Mouse (Mus musculus) bone marrow macrophage, adult 2 months (primary cell): ENCODE results near the gene Oas1h. TPM values are rescaled to one million over a fixed set of nuclear protein-coding genes. Genes with fewer than 3 reads are reported as not detected.
A peak's percentile ranks its signal among the peaks of the same experiment; 100 is the strongest.
"Not testable (repeated sequence)": the region's sequence is repeated elsewhere in the genome, so short reads cannot be mapped to it uniquely, and the experiment has no call there.

Source experiments
- H3K27ac ChIP-seq: 2 replicates; pipeline ENCODE4 v1.5.1; 2012; ENCODE audit warnings: low read depth, low read length; ENCODE audit not compliant: insufficient read depth
- H3K4me1 ChIP-seq: 2 replicates; pipeline ENCODE4 v1.6.1; 2012; ENCODE audit warnings: low read length; ENCODE audit not compliant: control insufficient read depth, insufficient read depth
- H3K4me3 ChIP-seq: 2 replicates; pipeline ENCODE4 v1.5.1; 2012; ENCODE audit warnings: mild to moderate bottlenecking, low read length, moderate library complexity; ENCODE audit not compliant: insufficient read depth
- CTCF ChIP-seq: IDR thresholded peaks from 2 replicates; pipeline ENCODE4 v1.5.1; 2012; ENCODE audit warnings: low read depth, mild to moderate bottlenecking, low read length, moderate library complexity
- POLR2A ChIP-seq: IDR thresholded peaks from 2 replicates; pipeline ENCODE4 v1.6.1; 2012; ENCODE audit warnings: mild to moderate bottlenecking, low read depth, low read length, borderline replicate concordance
- polyA plus RNA-seq: library from polyadenylated mRNA; stranded (reverse); fragments of >200 nt; gene quantifications from 2 replicates; pipeline ENCODE4 v1.2.4, GENCODE M21; 2012; ENCODE audit not compliant: missing spikeins, insufficient read depth, insufficient read length

The Oas1h gene
- polyA plus RNA-seq, 1 experiment: not detected

DNA sequence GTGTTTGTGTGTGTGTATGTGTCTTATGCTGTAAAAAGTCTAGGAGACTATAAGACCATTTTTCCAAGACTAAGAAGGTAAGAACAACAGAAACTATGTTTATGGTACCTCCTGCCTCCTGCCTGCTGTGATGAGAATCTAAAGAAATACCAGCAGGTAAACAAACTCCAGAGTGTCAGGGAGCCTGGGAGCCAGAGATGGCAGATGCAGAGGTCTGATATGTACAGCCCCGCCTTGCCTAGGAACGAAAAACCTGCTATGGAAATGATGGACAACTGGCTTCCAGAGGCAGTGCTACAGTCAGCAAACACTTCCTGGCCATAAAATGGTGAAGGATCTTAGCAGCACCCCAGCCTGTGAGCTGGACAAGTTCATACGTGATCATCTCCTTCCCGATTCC is 14.2 kb upstream of the Oas1h start, which contains the start of gene Oas1f:
TSS of gene Oas1f (plus strand) at position 301 of the 400 bp plus-strand sequence.
- Histone ChIP-seq H3K4me1 (no peaks in the 10 kb centered on the region; the same call in 1 of the 2 replicates), H3K27ac (no peak within 1 kb of the TSS), H3K4me3 (no peak within 1 kb of the TSS)
- no peak for TF ChIP-seq POLR2A
- no peak for TF ChIP-seq CTCF

GRCm38 (mm10) chr5:120849601-120850136 is 11.6 kb upstream of the Oas1h start:
- Histone ChIP-seq H3K4me1 (no peaks in the 10 kb centered on the region; the same call in 1 of the 2 replicates), H3K4me3 (no peak overlapping the region), H3K27ac (no peak overlapping the region)
- peak; percentile 56; the same call in 1 of the 2 replicates for TF ChIP-seq CTCF
- TF ChIP-seq POLR2A: no peak

DNA sequence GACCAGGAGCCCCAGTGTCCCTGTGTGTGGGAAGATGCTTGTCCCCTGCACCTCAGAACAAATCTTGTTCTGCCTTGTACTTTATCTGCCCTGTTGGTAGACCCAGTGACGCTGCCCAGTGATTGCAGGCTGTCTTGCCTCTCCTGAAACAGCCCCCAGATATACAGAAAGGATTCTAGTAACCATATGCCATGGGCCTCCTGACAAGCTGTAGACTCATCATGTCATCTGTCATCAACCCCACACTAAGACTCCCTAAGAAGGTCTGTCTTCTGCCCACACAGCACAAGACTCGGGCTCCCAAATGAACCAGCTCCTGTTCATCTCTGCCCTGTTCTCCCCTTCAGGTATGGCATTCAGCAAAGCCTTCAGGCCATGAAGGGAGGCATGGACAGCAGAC is 2.0 kb upstream of the Oas1h start:
- no peak overlapping the region for H3K27ac ChIP-seq
- H3K4me1 ChIP-seq: no peaks in the 10 kb centered on the region
- H3K4me3 ChIP-seq: no peak overlapping the region
- TF ChIP-seq POLR2A: no peak

GRCm38 (mm10) chr5:120865336-120865860 is 4.2 kb downstream of the Oas1h start:
- Histone ChIP-seq H3K27ac (no peak overlapping the region), H3K4me1 (no peaks in the 10 kb centered on the region), H3K4me3 (no peak overlapping the region)
- peak; percentile 41; the same call in 1 of the 2 replicates for TF ChIP-seq CTCF
- no peak for TF ChIP-seq POLR2A

DNA sequence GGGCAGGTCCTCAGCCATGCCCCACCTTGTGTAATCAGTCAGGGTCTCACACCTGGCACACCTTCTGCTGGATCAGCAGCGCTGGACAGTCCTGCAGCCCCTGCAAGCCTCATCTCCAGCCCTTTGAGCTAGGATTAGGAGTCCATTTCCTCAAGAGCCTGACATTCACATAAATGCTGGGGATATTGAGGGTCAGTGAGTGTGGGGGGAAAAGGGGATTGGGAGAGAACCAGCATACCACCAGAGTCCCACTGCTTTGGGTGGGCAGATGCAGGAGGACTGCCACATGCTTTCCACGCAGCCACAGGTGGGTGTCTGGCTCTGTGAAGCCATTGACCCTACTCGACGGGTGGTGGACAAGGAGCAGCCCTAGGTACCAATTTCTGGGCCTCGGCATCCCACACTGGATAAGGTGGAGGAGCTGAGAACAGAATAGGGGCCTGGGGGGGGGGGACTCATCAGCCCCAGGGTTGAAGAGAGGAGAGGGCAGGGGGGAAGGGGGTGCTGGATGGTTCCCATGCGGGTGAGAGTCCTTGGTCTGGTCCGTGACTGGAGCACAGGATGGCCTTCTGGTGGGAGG is 8.3 kb downstream of the Oas1h start:
- TF ChIP-seq POLR2A: no peak
- Histone ChIP-seq H3K27ac (no peak overlapping the region), H3K4me1 (peaks cover 3% of the 10 kb centered on the region; the same call in 1 of the 2 replicates), H3K4me3 (no peak overlapping the region)

DNA sequence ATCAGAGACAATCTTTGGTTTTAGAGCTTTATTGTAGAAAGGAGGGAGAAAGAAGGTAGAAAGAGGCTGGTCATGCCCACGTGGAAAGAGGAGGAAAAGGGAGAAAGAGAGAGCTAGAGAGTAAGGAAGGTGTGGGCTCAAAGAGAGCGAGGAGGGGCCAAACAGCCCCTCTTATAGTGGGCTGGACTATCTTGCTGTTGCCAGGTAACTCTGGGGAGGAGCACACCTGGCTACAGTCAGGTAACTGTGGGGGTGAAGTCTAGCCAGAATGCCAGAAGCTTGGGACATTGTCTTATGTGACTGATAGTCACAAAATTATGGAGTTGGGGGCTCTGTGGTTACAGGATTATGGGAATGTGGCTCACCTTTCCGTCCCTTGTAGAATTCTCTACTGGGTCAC is 8.9 kb downstream of the Oas1h start:
- TF ChIP-seq CTCF (no peak), POLR2A (no peak)
- Histone ChIP-seq H3K4me3 (no peak overlapping the region), H3K27ac (no peak overlapping the region)

GRCm38 (mm10) chr5:120870782-120871181 is 9.6 kb downstream of the Oas1h start:
- H3K4me3 ChIP-seq: no peak overlapping the region
- H3K4me1 ChIP-seq: peaks cover 3% of the 10 kb centered on the region; the same call in 1 of the 2 replicates
- no peak overlapping the region for H3K27ac ChIP-seq
- TF ChIP-seq CTCF (no peak), POLR2A (no peak)

More for the DNA sequence above, 8.9 kb downstream of the Oas1h start:
- peaks cover 3% of the 10 kb centered on the region; the same call in 1 of the 2 replicates for H3K4me1 ChIP-seq

DNA sequence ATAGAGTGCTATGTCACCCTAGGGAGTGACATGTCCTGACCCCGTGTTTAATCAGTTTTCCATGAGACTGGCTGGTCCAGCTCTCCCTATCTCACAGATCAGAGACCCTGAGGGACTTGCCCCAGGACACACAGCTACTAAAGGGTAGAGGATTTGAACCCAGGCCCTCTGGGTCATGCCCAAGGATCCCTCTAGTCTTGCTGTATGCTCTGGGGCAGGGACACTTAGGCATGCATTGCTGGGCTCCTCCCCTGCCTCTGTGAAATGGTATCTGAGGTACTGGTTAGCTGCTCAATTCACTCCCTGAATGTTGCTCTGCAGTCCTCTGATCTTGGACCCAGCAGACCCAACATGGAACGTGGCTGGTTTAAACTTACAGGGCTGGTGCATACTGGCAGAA is 10.2 kb downstream of the Oas1h start:
- no peak overlapping the region for H3K27ac ChIP-seq
- TF ChIP-seq POLR2A (no peak), CTCF (no peak)

GRCm38 (mm10) chr5:120876839-120877238 is 15.6 kb downstream of the Oas1h start:
- H3K27ac ChIP-seq, H3K4me1 ChIP-seq, H3K4me3 ChIP-seq: not testable (repeated sequence)

More for the DNA sequence above, 10.2 kb downstream of the Oas1h start:
- peaks cover 3% of the 10 kb centered on the region; the same call in 1 of the 2 replicates for H3K4me1 ChIP-seq
- H3K4me3 ChIP-seq: no peak overlapping the region

DNA sequence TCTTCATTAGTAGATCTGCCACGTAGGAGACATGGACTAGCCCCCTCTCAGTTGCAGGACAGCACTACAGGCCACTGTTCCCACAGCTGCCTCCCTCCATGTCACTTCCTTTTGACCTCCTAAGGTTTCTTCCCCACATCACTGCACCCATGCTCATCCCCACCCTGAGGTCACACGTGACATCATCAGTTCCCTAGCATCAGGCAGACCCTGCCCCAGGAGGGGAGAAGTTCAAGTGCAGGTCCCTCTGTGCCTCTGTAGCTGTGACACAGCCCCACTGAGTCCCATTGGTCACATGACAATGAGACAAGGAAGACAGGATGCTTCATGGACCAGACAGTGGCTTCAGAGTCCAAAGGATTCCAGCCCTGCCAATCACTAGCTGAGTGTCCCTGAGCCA is 16.2 kb downstream of the Oas1h start:
- H3K4me3 ChIP-seq, H3K4me1 ChIP-seq: not testable (repeated sequence)

GRCm38 (mm10) chr5:120878803-120879202 is 17.6 kb downstream of the Oas1h start:
- not testable (repeated sequence) for H3K4me3 ChIP-seq, H3K4me1 ChIP-seq, H3K27ac ChIP-seq

More for the DNA sequence above, 16.2 kb downstream of the Oas1h start:
- not testable (repeated sequence) for H3K27ac ChIP-seq

DNA sequence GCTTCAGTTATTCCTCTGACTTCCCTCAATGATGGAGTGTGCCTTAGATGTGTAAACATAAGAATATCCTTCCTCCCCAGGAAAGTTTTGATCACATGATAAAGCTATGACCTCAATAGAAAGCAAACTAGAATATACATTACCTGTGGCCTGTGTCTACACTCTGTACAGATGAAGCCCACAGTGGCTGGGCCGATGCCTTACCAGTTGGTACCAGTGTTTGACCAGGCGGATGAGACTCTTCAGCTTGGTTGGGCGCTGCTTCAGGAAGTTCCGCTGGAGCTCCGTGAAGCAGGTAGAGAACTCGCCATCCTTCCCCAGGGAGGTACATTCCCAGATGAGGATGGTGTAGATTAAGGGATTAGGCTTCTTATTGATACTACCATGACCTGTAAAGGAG is 20.5 kb downstream of the Oas1h start:
- H3K27ac ChIP-seq, H3K4me1 ChIP-seq, H3K4me3 ChIP-seq: not testable (repeated sequence)

DNA sequence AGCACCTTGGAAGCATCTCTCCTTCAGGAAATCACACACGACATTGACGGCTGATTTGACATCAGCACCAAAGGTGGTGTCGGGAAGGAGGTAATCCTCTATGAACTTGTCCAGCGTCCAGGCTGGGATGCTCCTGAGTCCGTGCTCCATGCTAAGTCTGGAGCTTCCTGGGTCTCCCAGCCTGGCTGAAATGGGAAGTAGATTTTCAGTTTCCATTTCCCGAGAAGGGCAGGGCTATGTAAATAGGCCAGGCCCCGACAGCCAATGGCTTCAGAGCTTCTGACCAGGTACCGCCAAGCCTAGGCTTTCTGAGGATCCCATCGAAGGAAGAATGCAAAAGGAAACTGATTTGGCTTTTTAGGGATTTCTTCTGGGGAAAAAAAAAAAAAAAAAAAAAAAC is 26.2 kb downstream of the Oas1h start, which contains the start of gene Oas1g:
TSS of gene Oas1g (minus strand) at position 201 of the 400 bp plus-strand sequence.
- H3K27ac ChIP-seq: not testable (repeated sequence)
- Histone ChIP-seq H3K4me3 (peak within 1 kb of the TSS; percentile 50), H3K4me1 (peaks cover 16% of the 10 kb centered on the region)
